Mouse (Mus musculus) stomach, embryonic 14.5 days (tissue): ENCODE results near the gene Cox8c. TPM values are rescaled to one million over a fixed set of nuclear protein-coding genes. Genes with fewer than 3 reads are reported as not detected.

Source experiments
- ATAC-seq: fragments of 200-750 bp; cut with Nextera tagmentation; 2 replicates; pipeline ENCODE4 v1.8.0; 2017; ENCODE audit warnings: low read depth, moderate TSS enrichment; ENCODE audit not compliant: insufficient number of reproducible peaks, insufficient read depth, low FRiP score
- H3K27ac ChIP-seq: fragments of 300-500 bp; sonication (generic); 2 replicates; pipeline ENCODE4 v1.5.1; 2014; ENCODE audit warnings: mild to moderate bottlenecking, low read length, moderate library complexity, mixed read lengths
- H3K27me3 ChIP-seq: fragments of 300-500 bp; sonication (generic); 2 replicates; pipeline ENCODE4 v1.6.1; 2014; ENCODE audit warnings: low read length, control low read depth, mixed read lengths; ENCODE audit not compliant: control insufficient read depth, insufficient read depth
- H3K36me3 ChIP-seq: fragments of 300-500 bp; sonication (generic); 2 replicates; pipeline ENCODE4 v1.6.1; 2014; ENCODE audit warnings: mild to moderate bottlenecking, control low read depth, low read length, moderate library complexity, mixed read lengths; ENCODE audit not compliant: control insufficient read depth, insufficient read depth
- H3K4me1 ChIP-seq: fragments of 300-500 bp; sonication (generic); 2 replicates; pipeline ENCODE4 v1.6.1; 2014; ENCODE audit warnings: low read length, control low read depth, mixed read lengths; ENCODE audit not compliant: control insufficient read depth, insufficient read depth
- H3K4me2 ChIP-seq: fragments of 300-500 bp; sonication (generic); replicated peaks from 2 replicates; pipeline ENCODE4 v1.6.1; 2014; ENCODE audit warnings: low read depth, low read length, control low read depth
- H3K4me3 ChIP-seq: fragments of 300-500 bp; sonication (generic); 2 replicates; pipeline ENCODE4 v1.5.1; 2014; ENCODE audit warnings: low read depth, low read length, control low read depth
- H3K9ac ChIP-seq: fragments of 300-500 bp; sonication (generic); replicated peaks from 2 replicates; pipeline ENCODE4 v1.6.1; 2014; ENCODE audit warnings: low read depth, mild to moderate bottlenecking, control low read depth, low read length, moderate library complexity, mixed read lengths
- H3K9me3 ChIP-seq: fragments of 300-500 bp; sonication (generic); 2 replicates; pipeline ENCODE4 v1.6.1; 2016; ENCODE audit warnings: low read depth, low read length, control low read depth; ENCODE audit not compliant: control insufficient read depth
- WGBS: fragments of 180-500 bp; shearing (Covaris S2); extraction: QIAGEN DNeasy Blood & Tissue Kit; methylation state at CpG from one replicate; pipeline ENCODE4 v1.1.7; 2014; 5-methylcytosine and 5-hydroxymethylcytosine counted together
- polyA plus RNA-seq: library from polyadenylated mRNA; unstranded; fragments of >200 nt; fragmentation: Nextera tagmentation; extraction: Ambion mirVana; gene quantifications from 2 replicates; pipeline ENCODE4 v1.2.1, GENCODE M21; 2014

Cox8c gene
- polyA plus RNA-seq, result not detected in 2 replicates

DNA sequence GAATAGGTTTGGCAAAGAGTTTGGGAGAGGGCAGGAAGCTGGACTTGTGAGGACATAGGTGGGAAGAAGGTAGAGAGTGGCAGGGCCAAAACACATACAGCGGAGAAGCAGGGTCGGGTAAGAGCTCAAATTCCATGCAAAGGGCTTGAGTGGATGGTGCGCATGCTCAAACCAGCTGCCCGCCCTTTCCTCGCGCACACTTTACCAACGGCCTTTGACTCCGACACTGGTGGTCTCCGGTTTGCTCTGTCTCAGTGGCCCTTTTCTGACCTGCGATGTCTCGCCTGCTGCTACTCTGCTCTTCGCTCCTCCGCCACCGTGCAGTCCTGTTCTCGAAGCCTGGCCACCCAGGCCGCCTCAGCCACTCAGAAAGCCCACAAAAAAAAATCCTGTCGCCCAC lies at the start of gene Cox8c:
Cox8c (plus strand) TSS at position 226 of the 400 bp plus-strand sequence.
- Histone ChIP-seq H3K9ac (no peak within 1 kb of the TSS), H3K4me1 (no peaks in the 10 kb centered on the region), H3K27ac (no peak within 1 kb of the TSS), H3K4me3 (no peak within 1 kb of the TSS), H3K27me3 (no peaks in the 10 kb centered on the region), H3K36me3 (no peaks in the 10 kb centered on the region), H3K9me3 (no peaks in the 10 kb centered on the region; the same call in 1 of the 2 replicates), H3K4me2 (no peak within 1 kb of the TSS)
- ATAC-seq, result no peak
- WGBS, result 95% methylated on average over 17 of the region's 17 CpGs

DNA sequence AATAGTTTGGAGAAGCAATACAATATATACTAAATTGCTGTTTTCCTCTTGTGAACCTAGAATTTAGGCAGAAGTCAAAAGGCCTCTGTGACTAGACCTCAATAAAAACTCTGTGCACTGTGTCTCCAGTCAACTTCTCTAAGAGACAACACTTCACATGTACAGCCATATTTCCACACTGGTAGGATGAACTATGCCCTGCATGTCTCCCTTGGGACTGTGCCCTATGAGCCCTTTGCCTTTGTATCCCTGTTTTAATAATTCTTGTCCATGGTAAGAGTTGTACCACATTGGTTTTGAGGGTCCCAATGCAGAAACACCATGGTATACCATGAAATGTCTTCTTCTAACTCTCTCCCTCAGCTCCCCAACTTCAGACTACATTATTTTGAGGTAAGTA lies 38.3 kb upstream of the Cox8c start:
- Histone ChIP-seq H3K9ac (no peak overlapping the region), H3K4me3 (no peak overlapping the region), H3K4me2 (no peak overlapping the region), H3K4me1 (no peaks in the 10 kb centered on the region), H3K27ac (no peak overlapping the region), H3K27me3 (no peaks in the 10 kb centered on the region), H3K9me3 (no peaks in the 10 kb centered on the region), H3K36me3 (no peaks in the 10 kb centered on the region)
- ATAC-seq, result no peak

DNA sequence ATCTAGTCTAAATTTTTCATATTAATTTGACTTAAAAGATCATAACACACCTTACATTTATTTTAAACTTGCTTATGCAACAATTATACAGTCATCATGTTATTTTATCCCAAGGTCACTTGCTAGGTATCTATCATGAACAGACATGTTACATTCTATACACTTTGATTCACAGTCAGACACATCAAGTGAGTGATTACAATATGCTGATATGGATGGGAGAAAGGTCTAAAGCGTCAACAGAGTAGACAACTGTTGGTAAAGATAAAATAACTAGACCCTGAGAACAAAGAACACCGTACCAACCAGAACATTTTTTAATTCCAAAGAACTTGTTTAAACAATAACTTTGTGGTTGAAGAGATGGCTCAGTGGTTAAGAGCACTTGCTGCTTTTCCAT lies 29.3 kb upstream of the Cox8c start:
- no peak for ATAC-seq
- Histone ChIP-seq H3K27me3 (no peaks in the 10 kb centered on the region), H3K4me1 (no peaks in the 10 kb centered on the region), H3K27ac (no peak overlapping the region), H3K4me2 (no peak overlapping the region), H3K9ac (no peak overlapping the region), H3K36me3 (no peaks in the 10 kb centered on the region), H3K4me3 (no peak overlapping the region), H3K9me3 (no peaks in the 10 kb centered on the region)
- 85% methylated on average over 2 of the region's 2 CpGs for WGBS

DNA sequence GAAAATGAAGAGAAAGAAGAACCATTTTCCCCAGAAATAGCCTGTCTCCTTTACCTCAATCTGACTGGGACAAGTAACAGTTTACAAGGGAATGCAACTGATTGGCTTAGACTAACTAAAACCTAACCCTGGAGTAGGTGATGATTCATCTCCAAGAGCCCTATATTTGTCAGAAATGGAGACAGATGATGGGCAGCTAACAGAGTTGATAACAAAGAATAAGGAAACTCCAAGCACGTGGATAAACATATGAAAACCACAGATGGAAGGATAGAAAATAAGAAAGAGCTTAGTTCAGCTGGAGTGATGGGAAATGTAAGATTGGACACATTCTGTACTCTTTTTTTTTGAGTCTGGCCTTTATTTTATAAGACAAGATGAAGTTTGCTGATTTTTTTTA lies 28.6 kb upstream of the Cox8c start:
- WGBS, result 81% methylated on average over 1 of the region's 1 CpGs

DNA sequence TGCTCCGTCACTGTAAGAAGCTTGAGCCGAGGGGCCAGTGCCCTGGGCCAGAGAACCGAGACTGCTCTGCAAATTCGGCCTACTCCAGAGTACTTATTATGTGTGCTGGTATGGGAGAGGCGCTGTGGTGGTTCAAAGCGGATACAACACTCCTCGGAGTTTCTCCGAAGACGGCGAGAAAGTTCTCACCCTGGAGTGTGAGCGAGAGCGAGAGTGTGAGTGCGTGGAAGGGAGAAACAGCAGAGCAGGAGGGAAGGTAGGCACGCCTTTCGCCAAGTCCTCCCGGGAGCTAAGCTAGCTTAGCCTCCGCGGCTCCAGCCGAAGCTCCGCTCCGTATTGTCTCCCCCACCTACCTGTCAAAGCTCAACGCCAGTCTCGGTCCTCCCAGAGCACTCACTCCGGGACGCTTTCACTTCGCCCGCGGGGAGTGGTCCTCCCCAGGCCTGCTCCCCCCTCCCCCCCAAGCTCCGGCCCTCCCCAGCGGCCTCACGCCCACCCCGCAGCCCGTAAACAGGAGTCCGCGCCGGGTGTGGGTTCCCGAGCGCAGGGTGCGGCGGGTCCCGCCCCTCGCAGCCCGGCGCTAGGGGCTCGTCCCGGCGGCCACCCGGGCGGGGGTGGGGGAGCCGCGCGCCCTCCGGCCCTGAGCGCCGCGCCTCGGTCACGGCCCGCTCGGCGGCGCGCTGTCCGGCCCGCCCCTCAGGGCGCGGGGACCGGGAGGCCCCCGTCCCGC lies 21.6 kb upstream of the Cox8c start:
- Histone ChIP-seq H3K9me3 (no peaks in the 10 kb centered on the region), H3K27me3 (no peaks in the 10 kb centered on the region), H3K9ac (peak overlapping the region; percentile 89), H3K4me3 (peak overlapping the region; percentile 80), H3K36me3 (no peaks in the 10 kb centered on the region), H3K27ac (peak overlapping the region; percentile 96), H3K4me2 (peak overlapping the region; percentile 78), H3K4me1 (peaks cover 14% of the 10 kb centered on the region)
- peak; percentile 77 for ATAC-seq
- 0% methylated on average over 47 of the region's 70 CpGs for WGBS

More for the DNA sequence above, 28.6 kb upstream of the Cox8c start:
- Histone ChIP-seq H3K4me1 (peaks cover 2% of the 10 kb centered on the region; the same call in 1 of the 2 replicates), H3K27ac (no peak overlapping the region), H3K9me3 (no peaks in the 10 kb centered on the region), H3K9ac (no peak overlapping the region), H3K4me3 (no peak overlapping the region), H3K36me3 (no peaks in the 10 kb centered on the region), H3K27me3 (no peaks in the 10 kb centered on the region), H3K4me2 (no peak overlapping the region)
- no peak for ATAC-seq

DNA sequence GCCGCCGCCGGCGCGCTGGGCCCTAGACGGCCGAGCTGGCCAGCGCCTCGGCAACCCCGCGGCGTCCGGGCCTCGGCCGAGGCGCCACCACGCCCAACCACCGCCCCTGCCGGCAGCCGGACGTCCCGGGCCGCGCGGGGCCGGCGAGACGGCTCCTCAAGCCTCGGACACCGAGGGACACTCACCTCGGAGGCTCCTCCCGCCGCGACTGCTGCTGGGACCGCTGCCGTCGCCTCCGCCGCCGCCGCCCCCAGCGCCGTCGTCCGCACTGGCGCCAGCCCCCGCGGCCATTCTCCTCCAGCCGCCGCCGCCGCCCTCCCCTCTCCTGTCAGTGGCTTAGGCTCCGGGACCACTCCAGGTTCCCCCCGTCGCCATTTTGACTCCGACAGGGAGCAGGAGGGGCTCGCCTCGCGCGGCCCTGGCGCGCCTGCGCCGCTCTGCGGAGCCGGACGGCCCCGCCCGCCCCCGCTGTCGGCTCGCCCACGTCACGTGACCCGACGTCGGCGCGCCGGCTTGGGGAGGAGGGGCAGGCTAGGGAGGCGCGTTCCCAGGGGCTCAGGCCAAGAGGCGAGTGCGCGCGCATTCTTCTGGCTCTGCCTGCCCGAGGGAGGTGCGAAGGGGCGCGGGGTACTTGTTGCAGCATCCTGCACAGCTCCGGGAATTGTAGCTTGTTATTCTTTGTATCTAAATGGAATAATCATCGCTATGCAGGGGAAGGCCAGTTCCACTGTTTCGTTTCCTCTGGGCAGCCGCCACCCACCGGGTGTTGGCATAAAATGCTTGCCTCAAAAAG lies 20.9 kb upstream of the Cox8c start, which contains the start of gene Btbd7:
Btbd7 (minus strand) TSS at position 441 of the 793 bp plus-strand sequence.
- H3K27ac ChIP-seq, result peak within 1 kb of the TSS; percentile 96
- under 1% methylated on average over 92 of the region's 95 CpGs for WGBS
- no peaks in the 10 kb centered on the region for H3K27me3 ChIP-seq
- ATAC-seq, result peak; percentile 94
- H3K4me2 ChIP-seq, result peak within 1 kb of the TSS; percentile 78
- no peaks in the 10 kb centered on the region for H3K36me3 ChIP-seq
- peaks cover 14% of the 10 kb centered on the region for H3K4me1 ChIP-seq
- H3K4me3 ChIP-seq, result peak within 1 kb of the TSS; percentile 80
- peak within 1 kb of the TSS; percentile 89 for H3K9ac ChIP-seq
- no peaks in the 10 kb centered on the region for H3K9me3 ChIP-seq

DNA sequence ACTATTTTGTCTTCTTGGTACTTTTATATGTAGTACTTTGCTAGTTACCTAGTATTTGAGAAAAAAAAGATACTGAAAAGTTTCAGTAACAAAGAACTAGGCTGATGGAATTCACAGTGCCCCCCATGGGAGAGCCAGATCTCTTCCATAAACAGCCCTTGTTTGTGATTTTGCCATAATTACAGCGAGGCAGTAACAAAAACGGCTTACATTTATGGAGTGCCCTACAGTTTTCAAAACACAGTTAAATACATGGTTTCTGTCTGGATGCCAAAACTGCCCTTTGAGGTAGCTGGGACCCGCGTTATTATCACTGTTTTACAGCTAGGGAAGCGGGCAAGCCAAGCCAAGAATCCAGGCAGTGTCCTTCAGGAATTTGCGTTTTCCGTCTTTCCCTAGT lies 20.2 kb upstream of the Cox8c start:
- no peaks in the 10 kb centered on the region for H3K9me3 ChIP-seq
- no peaks in the 10 kb centered on the region for H3K27me3 ChIP-seq
- peak overlapping the region; percentile 80 for H3K4me3 ChIP-seq
- peak overlapping the region; percentile 96; the same call in 1 of the 2 replicates for H3K27ac ChIP-seq
- peaks cover 14% of the 10 kb centered on the region for H3K4me1 ChIP-seq
- H3K9ac ChIP-seq, result peak overlapping the region; percentile 89
- 24% methylated on average over 7 of the region's 7 CpGs for WGBS
- no peaks in the 10 kb centered on the region for H3K36me3 ChIP-seq
- no peak for ATAC-seq
- peak overlapping the region; percentile 52 for H3K4me2 ChIP-seq

DNA sequence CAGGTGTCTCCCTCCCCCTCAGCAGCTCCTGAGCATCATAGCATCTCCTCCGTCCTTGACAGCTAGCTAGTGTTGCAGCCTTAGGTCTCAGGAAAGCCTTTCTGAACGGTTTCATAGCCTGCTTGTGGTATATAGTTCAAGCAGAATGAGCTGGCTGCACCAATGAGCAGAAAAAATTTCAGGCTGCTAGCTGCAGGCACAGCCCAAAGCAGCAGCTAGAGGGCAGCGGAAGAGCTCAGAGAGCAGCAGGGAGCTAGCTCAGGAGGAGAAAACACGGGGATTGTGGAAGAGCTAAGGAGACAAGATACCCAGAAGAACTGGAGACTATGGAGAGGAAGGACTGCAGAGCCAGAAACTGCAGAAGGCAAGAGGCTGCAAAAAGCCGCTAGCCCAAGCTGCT lies 13.4 kb upstream of the Cox8c start:
- no peaks in the 10 kb centered on the region for H3K36me3 ChIP-seq
- H3K4me1 ChIP-seq, result no peaks in the 10 kb centered on the region
- H3K27me3 ChIP-seq, result no peaks in the 10 kb centered on the region
- WGBS, result 22% methylated on average over 5 of the region's 5 CpGs
- ATAC-seq, result 0 out of 2 replicates have a peak, but pooled peaks have one; percentile 46
- no peak overlapping the region for H3K4me3 ChIP-seq
- H3K27ac ChIP-seq, result no peak overlapping the region
- no peak overlapping the region for H3K4me2 ChIP-seq
- H3K9me3 ChIP-seq, result no peaks in the 10 kb centered on the region
- H3K9ac ChIP-seq, result no peak overlapping the region
